Mouse (Mus musculus): Measurements from ENCODE around the gene Inafm1. TPM values are rescaled to one million over a fixed set of nuclear protein-coding genes. Genes with fewer than 3 reads are reported as not detected.
A peak's percentile ranks its signal among the peaks of the same experiment; 100 is the strongest.
"Not testable (repeated sequence)": the region's sequence is repeated elsewhere in the genome, so short reads cannot be mapped to it uniquely, and the experiment has no call there.

Inafm1 gene
- 10 to 100 TPM; 14.2 to 14.3 TPM for total RNA-seq (2021)
- long read RNA-seq, experiment 1, transcript Inafm1-201 (1 exons, 1,605 nt) = major isoform, 9 of 9 reads
- long read RNA-seq, experiment 1, partial matches to known transcripts = 0 of 9 reads
- long read RNA-seq, experiment 1, other reads (novel, unspliced or antisense) = 0 of 9 reads
- long read RNA-seq, experiment 2, transcript Inafm1-201 (1 exons, 1,605 nt) = major isoform, 7 of 7 reads
- long read RNA-seq, experiment 2, partial matches to known transcripts = 0 of 7 reads
- long read RNA-seq, experiment 2, other reads (novel, unspliced or antisense) = 0 of 7 reads

GRCm38 (mm10) chr7:16273081-16273765 lies at the start of gene Inafm1:
TSS of gene Inafm1 (minus strand) at chr7:16273617.
- peak; percentile 87 for DNase-seq (ENCODE audit: low spot score)

- DNase-seq (ENCODE audit: low spot score) = no peak
Measured at GRCm38 (mm10) chr7:16320479-16320878, 47.1 kb upstream of the Inafm1 start.

- DNase-seq (ENCODE audit: low spot score) = no peak
Measured at GRCm38 (mm10) chr7:16319216-16319615, 45.8 kb upstream of the Inafm1 start.

- DNase-seq (ENCODE audit: low spot score) = no peak
Measured at GRCm38 (mm10) chr7:16317094-16317493, 43.7 kb upstream of the Inafm1 start.

GRCm38 (mm10) chr7:16315222-16315759 lies 41.9 kb upstream of the Inafm1 start:
- no peak for DNase-seq (ENCODE audit: low spot score)

GRCm38 (mm10) chr7:16314221-16314775 lies 40.9 kb upstream of the Inafm1 start:
- no peak for DNase-seq (ENCODE audit: low spot score)

- peak; percentile 89 for DNase-seq (ENCODE audit: low spot score)
Measured at GRCm38 (mm10) chr7:16313481-16314220, 40.2 kb upstream of the Inafm1 start.

- peak; percentile 75 for DNase-seq (ENCODE audit: low spot score)
Measured at GRCm38 (mm10) chr7:16312672-16313311, 39.4 kb upstream of the Inafm1 start.

- peak; percentile 37 for DNase-seq (ENCODE audit: low spot score)
Measured at GRCm38 (mm10) chr7:16312011-16312671, 38.7 kb upstream of the Inafm1 start.

- DNase-seq (ENCODE audit: low spot score) = no peak
Measured at GRCm38 (mm10) chr7:16311453-16312004, 38.1 kb upstream of the Inafm1 start.

- DNase-seq (ENCODE audit: low spot score) = no peak
Measured at GRCm38 (mm10) chr7:16310521-16311452, 37.4 kb upstream of the Inafm1 start.

GRCm38 (mm10) chr7:16310020-16310520 lies 36.7 kb upstream of the Inafm1 start:
- peak; percentile 88 for DNase-seq (ENCODE audit: low spot score)

- peak; percentile 87 for DNase-seq (ENCODE audit: low spot score)
Measured at GRCm38 (mm10) chr7:16309318-16310019, 36.1 kb upstream of the Inafm1 start.

GRCm38 (mm10) chr7:16308555-16309317 lies 35.3 kb upstream of the Inafm1 start:
- DNase-seq (ENCODE audit: low spot score) = no peak

GRCm38 (mm10) chr7:16308093-16308492 lies 34.7 kb upstream of the Inafm1 start, which contains the start of gene Bbc3:
TSS of gene Bbc3 (plus strand) at chr7:16308393.
- DNase-seq (ENCODE audit: low spot score) = not testable (repeated sequence)

GRCm38 (mm10) chr7:16307141-16307540 lies 33.7 kb upstream of the Inafm1 start:
- DNase-seq (ENCODE audit: low spot score) = not testable (repeated sequence)

- peak; percentile 87 for DNase-seq (ENCODE audit: low spot score)
Measured at GRCm38 (mm10) chr7:16299419-16300035, 26.1 kb upstream of the Inafm1 start.

All from gastrocnemius, adult 18-20 months (tissue).